Mouse (Mus musculus) gastrocnemius, adult 8-10 months (tissue): ENCODE data around the gene Rpl9-ps6. TPM values are rescaled to one million over a fixed set of nuclear protein-coding genes. Genes with fewer than 3 reads are reported as not detected.
"Not testable (repeated sequence)": the region's sequence is repeated elsewhere in the genome, so short reads cannot be mapped to it uniquely, and the experiment has no call there.

ENCODE experiments used
- DNase-seq, 2 experiments: peaks; one replicate each; pipeline ENCODE4 v3.0.0; 2022; ENCODE audit warnings: low spot score in 2 of 2
- total RNA-seq, 4 experiments: library from RNA; stranded (reverse); gene quantifications; 2 replicates each; pipeline ENCODE4 v1.2.4; 2022

Gene Rpl9-ps6
- total RNA-seq, 4 experiments from 2014 or later: 11.4 to 23.0 (median 13.8) TPM

GRCm38 (mm10) chr19:32481511-32481910 lies 15.1 kb upstream of the Rpl9-ps6 start:
- no peak for DNase-seq

- no peak for DNase-seq
Measured at GRCm38 (mm10) chr19:32480791-32481442, 14.5 kb upstream of the Rpl9-ps6 start.

- no peak for DNase-seq
Measured at GRCm38 (mm10) chr19:32480255-32480654, 13.9 kb upstream of the Rpl9-ps6 start.

- DNase-seq: no peak
Measured at GRCm38 (mm10) chr19:32476712-32477052, 10.3 kb upstream of the Rpl9-ps6 start.

- DNase-seq: no peak
Measured at GRCm38 (mm10) chr19:32476016-32476711, 9.8 kb upstream of the Rpl9-ps6 start.

GRCm38 (mm10) chr19:32470570-32471263 lies 4.3 kb upstream of the Rpl9-ps6 start:
- no peak for DNase-seq

- DNase-seq: no peak
Measured at GRCm38 (mm10) chr19:32470059-32470497, 3.7 kb upstream of the Rpl9-ps6 start.

GRCm38 (mm10) chr19:32467325-32467724 lies 947 bp upstream of the Rpl9-ps6 start:
- no peak for DNase-seq

GRCm38 (mm10) chr19:32465228-32465627 lies 1.1 kb downstream of the Rpl9-ps6 start:
- no peak for DNase-seq

GRCm38 (mm10) chr19:32463037-32463436 lies 3.3 kb downstream of the Rpl9-ps6 start:
- DNase-seq: no peak

GRCm38 (mm10) chr19:32457631-32458030 lies 8.7 kb downstream of the Rpl9-ps6 start:
- not testable (repeated sequence) for DNase-seq

GRCm38 (mm10) chr19:32456744-32457143 lies 9.6 kb downstream of the Rpl9-ps6 start:
- no peak for DNase-seq

- DNase-seq: no peak
Measured at GRCm38 (mm10) chr19:32452231-32452630, 14.1 kb downstream of the Rpl9-ps6 start.

GRCm38 (mm10) chr19:32448931-32449330 lies 17.4 kb downstream of the Rpl9-ps6 start:
- no peak for DNase-seq

- DNase-seq: no peak
Measured at GRCm38 (mm10) chr19:32441568-32441967, 24.8 kb downstream of the Rpl9-ps6 start.

GRCm38 (mm10) chr19:32439356-32439755 lies 27.0 kb downstream of the Rpl9-ps6 start:
- no peak for DNase-seq

GRCm38 (mm10) chr19:32425856-32426255 lies 40.5 kb downstream of the Rpl9-ps6 start:
- no peak for DNase-seq

GRCm38 (mm10) chr19:32424706-32425105 lies 41.7 kb downstream of the Rpl9-ps6 start:
- DNase-seq: no peak

- no peak for DNase-seq
Measured at GRCm38 (mm10) chr19:32419069-32419468, 47.3 kb downstream of the Rpl9-ps6 start.

- DNase-seq: no peak
Measured at GRCm38 (mm10) chr19:32416692-32417317, 49.6 kb downstream of the Rpl9-ps6 start.
